Mouse (Mus musculus) testis, postnatal 10 days (tissue): ENCODE measurements around the gene Lyrm4.

Experiments used
- DNase-seq: peaks from one replicate; pipeline ENCODE4 v3.0.0; 2021; ENCODE audit warnings: low spot score

The Lyrm4 gene

DNA sequence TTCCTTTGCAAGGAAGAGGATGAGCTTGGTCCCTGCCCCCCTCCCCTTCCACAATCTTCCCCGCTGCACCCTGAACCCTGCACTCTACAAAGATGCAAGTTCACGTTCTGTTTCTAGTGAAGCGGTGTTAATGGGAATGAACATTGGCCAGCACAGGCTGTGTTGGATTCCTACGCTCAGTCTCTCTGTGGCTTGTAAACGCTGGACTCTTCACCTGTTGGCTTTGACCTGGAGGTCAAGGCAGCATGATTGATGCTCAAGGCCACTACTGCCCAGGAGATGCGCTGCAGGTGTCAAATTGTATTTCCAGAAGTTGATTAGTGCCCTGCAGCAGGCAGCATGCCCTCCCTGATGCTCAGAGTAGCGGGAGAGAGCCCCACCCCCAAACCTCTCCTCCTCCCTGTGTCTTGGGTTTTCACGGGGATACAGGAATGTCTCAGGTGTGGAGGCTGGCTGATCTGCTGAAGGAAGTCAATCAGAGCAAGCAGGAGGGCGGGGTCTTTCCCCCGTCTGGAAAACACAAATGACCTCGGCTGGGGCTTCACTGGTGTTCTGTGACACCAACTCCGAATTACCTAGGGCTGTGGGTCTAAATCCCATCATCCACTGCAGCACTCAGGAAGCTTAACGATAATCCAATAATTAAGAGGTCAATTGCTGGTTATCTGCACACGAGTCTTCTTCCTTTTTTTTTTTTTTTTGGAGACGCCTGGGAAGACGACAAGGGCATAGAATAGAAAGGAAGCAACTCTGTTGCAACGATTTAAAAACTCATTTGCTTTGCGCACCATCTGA is 177.3 kb downstream of the Lyrm4 start:
- DNase-seq = no peak

DNA sequence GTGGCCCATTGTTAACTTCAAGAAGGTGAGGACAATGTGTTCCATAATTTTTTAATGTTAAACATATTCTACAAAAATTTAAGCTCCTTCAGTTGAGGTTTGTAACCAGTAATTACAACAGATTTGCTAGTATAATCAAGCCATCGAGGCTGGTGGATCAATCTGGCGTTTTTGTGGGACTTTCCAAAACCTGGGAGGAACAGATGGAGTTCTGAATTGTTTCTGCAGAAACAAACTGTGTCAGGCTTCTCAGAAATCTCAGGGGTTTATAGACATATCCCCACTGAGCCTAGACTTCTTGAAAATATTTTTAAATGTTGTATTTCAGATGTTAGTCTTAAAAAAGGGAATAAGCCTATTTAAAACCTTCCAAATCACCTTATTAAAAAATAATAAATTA is 179.3 kb downstream of the Lyrm4 start:
- no peak for DNase-seq
